ENCODE assay signal across 9 mouse cellular contexts in genomic region chr16:33591390-33592067, GRCm38 (mm10).
DNase-seq lines count a peak whose midpoint lies in the region; ATAC-seq and TF ChIP-seq lines count a peak whose summit lies in the region.
"Had no signal": no experiment of that assay in that cellular context is flagged by ENCODE, and none has a peak within 500 bp of the region (broad histone marks: within the 10 kb centered on the region; RNA-seq: fewer than 3 reads in every experiment).

No protein-coding gene starts in this region.

- TF ChIP-seq CTCF in small intestine, adult 2 months (IDR thresholded peaks at IDR 0.05; ENCODE audit: extremely low read depth, insufficient read length, insufficient replicate concordance, low read depth, low read length): 0 out of 2 replicates have a peak, but pooled peaks have one; percentile 4

- H3K36me3 ChIP-seq in midbrain, embryonic 10.5 days: no peaks in the 10 kb centered on the region
- no peaks in the 10 kb centered on the region for H3K36me3 ChIP-seq in midbrain, embryonic 13.5 days
- no peaks in the 10 kb centered on the region for H3K36me3 ChIP-seq in small intestine, adult 2 months (ENCODE audit: control insufficient read depth, insufficient read depth, low read length)

- ATAC-seq in frontal cortex, adult (ENCODE audit: low TSS enrichment): peak; percentile 82
- no peak for ATAC-seq in midbrain, embryonic 13.5 days
- peak; percentile 38 for ATAC-seq in inflammation-experienced regulatory T-cells, adult 6 months

- H3K27ac ChIP-seq in midbrain, embryonic 10.5 days (replicated peaks): peak overlapping the region; percentile 91
- H3K27ac ChIP-seq in midbrain, embryonic 13.5 days: no peak overlapping the region
- H3K27ac ChIP-seq in small intestine, adult 2 months (ENCODE audit: insufficient read depth, low read depth, low read length): no peak overlapping the region

- no peaks in the 10 kb centered on the region for H3K9me3 ChIP-seq in midbrain, embryonic 10.5 days (replicated peaks)
- no peaks in the 10 kb centered on the region for H3K9me3 ChIP-seq in midbrain, embryonic 13.5 days

- no peak overlapping the region for H3K4me2 ChIP-seq in midbrain, embryonic 13.5 days (replicated peaks)

- peaks cover 69% of the 10 kb centered on the region for H3K4me1 ChIP-seq in midbrain, embryonic 10.5 days
- H3K4me1 ChIP-seq in midbrain, embryonic 13.5 days (replicated peaks): peaks cover 23% of the 10 kb centered on the region
- H3K4me1 ChIP-seq in small intestine, adult 2 months (ENCODE audit: control insufficient read depth, insufficient read depth, insufficient read length, low read length): peaks cover 25% of the 10 kb centered on the region

- no peak overlapping the region for H3K9ac ChIP-seq in midbrain, embryonic 13.5 days (replicated peaks)

- no peak overlapping the region for H3K4me3 ChIP-seq in midbrain, embryonic 10.5 days
- no peak overlapping the region for H3K4me3 ChIP-seq in midbrain, embryonic 13.5 days (replicated peaks)
- no peak overlapping the region for H3K4me3 ChIP-seq in small intestine, adult 2 months (ENCODE audit: low read depth, low read length)

- no peaks in the 10 kb centered on the region for H3K27me3 ChIP-seq in midbrain, embryonic 10.5 days (ENCODE audit: low read depth, poor library complexity, severe bottlenecking)
- H3K27me3 ChIP-seq in midbrain, embryonic 13.5 days: no peaks in the 10 kb centered on the region
- H3K27me3 ChIP-seq in small intestine, adult 2 months (ENCODE audit: control insufficient read depth, insufficient read depth, low read length): no peaks in the 10 kb centered on the region

- no peak for TF ChIP-seq POLR2A in small intestine, adult 2 months (IDR thresholded peaks at IDR 0.05; ENCODE audit: low read depth, low read length)

- no peak for DNase-seq in frontal cortex, postnatal 25 days (ENCODE audit: low spot score in 2 of 2)
- no peak for DNase-seq in midbrain, embryonic 10.5 days (ENCODE audit: low spot score)
- no peak for DNase-seq in cerebellum, postnatal 14 days
- DNase-seq in ovary, adult 18-20 months (ENCODE audit: low spot score): no peak
- DNase-seq: cerebellum, adult 8-10 months had no signal

- WGBS in midbrain, embryonic 10.5 days: 80% methylated on average over 10 of the region's 10 CpGs
- WGBS in midbrain, embryonic 13.5 days: 85% methylated on average over 10 of the region's 10 CpGs
- 79% methylated on average over 10 of the region's 10 CpGs for WGBS in small intestine, adult 2 months
